Mouse (Mus musculus) embryonic fibroblast, embryonic 13.5 days (primary cell): ENCODE data around the gene Uba1y. TPM values are rescaled to one million over a fixed set of nuclear protein-coding genes. Genes with fewer than 3 reads are reported as not detected.
"Not testable (repeated sequence)": the region's sequence is repeated elsewhere in the genome, so short reads cannot be mapped to it uniquely, and the experiment has no call there.

Experiments
- H3K27ac ChIP-seq: 2 replicates; pipeline ENCODE4 v1.5.1; 2012; ENCODE audit warnings: low read length, control low read depth, inconsistent platforms; ENCODE audit not compliant: insufficient read depth
- H3K4me1 ChIP-seq: 2 replicates; pipeline ENCODE4 v1.6.1; 2011; ENCODE audit warnings: low read length; ENCODE audit not compliant: control insufficient read depth, insufficient read depth
- H3K4me3 ChIP-seq: 2 replicates; pipeline ENCODE4 v1.5.1; 2011; ENCODE audit warnings: mild to moderate bottlenecking, control low read depth, low read length; ENCODE audit not compliant: insufficient read depth
- CTCF ChIP-seq: IDR thresholded peaks from 2 replicates; pipeline ENCODE4 v1.5.1; 2011; ENCODE audit warnings: mild to moderate bottlenecking, control low read depth, low read length, moderate library complexity, borderline replicate concordance; ENCODE audit not compliant: insufficient read depth
- POLR2A ChIP-seq: IDR thresholded peaks from 2 replicates; pipeline ENCODE4 v1.6.1; 2011; ENCODE audit warnings: low read depth, mild to moderate bottlenecking, control low read depth, low read length, moderate library complexity
- polyA plus RNA-seq: library from polyadenylated mRNA; stranded (reverse); fragments of >200 nt; gene quantifications from 2 replicates; pipeline ENCODE4 v1.2.4, GENCODE M21; 2011; ENCODE audit warnings: low read depth; ENCODE audit not compliant: missing spikeins, insufficient read length

The Uba1y gene
- not detected in 2 replicates for polyA plus RNA-seq

DNA sequence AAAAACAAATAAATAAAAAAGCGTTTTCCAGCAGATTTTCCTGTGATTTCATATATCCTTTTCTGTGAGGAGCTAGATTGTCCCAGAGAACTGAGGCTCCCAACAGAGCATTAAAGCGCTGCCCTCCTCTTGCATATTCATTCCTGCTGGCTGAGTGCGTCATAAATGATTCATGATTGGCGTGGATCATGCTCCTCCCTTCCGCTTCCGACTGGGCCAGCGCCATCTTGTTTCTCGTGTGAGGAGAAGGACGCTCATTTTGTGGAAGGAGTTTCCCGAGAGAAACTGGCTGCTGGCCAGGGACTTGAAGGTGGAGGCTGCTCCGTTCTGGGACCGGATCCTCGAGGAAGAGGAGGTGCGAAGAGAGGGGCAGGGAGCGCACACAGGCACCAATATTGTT, at the start of gene Uba1y:
Gene Uba1y, plus strand, starts transcription at position 254 of the 400 bp plus-strand sequence.
- H3K4me1 ChIP-seq, result no peaks in the 10 kb centered on the region
- TF ChIP-seq POLR2A (no peak), CTCF (no peak)
- no peak within 1 kb of the TSS for H3K27ac ChIP-seq
- H3K4me3 ChIP-seq, result no peak within 1 kb of the TSS

DNA sequence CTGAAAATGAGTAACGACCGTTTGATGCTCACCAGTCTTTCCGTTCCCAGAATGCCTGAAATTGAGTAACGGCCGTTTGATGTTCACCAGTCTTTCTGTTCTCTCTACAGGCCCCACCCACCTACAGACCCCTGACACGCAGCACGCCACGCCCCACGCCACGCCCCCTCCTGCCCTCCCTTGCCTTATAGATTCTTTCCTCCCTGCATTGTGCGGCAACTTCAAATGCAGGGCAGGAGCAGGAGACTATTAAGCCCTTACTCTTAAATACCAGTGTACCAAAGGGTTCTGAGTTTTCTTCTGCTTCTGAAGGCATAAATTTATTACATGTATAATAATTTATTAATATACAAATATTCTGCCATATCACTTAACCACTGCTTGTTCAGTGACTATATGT, 21.1 kb upstream of the Uba1y start, which contains the start of gene Zfy1:
Gene Zfy1, minus strand, starts transcription at position 101 of the 400 bp plus-strand sequence.
- not testable (repeated sequence) for H3K27ac ChIP-seq, H3K4me1 ChIP-seq, H3K4me3 ChIP-seq

DNA sequence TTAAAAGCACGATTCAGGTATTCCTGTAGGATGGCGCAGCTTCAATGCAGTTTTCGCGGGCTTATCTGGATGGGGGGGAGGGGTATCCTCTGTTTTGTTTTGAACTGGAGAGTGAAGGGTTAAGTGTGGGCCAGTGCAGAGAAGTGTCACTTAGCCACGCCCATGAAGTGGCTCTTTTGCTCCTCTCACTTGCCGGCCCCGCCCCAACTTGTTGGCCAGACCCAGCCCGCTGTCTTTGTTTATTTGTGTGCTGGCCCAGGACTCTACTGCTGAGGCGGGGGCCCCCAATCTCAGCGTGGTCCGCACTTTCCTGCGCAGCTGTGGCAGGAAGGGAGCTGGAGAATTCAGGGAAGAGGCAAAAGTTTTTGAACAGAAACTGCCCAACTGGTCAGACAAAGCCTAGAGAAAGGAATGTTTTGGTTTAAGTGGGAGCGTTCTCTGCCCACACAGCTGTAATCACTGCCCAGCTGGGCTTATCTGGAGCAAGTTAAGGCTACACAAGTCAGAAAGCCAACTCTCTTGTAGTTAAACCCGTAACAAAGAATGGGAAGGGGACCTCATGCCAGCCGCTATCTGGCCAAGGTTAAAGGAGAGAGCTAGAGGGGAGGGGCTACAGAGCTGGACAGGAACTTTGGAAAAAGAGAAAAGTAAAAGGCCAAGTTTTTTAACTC, 9.3 kb upstream of the Uba1y start:
- H3K4me3 ChIP-seq, result no peak overlapping the region
- TF ChIP-seq POLR2A (no peak), CTCF (no peak)
- no peaks in the 10 kb centered on the region for H3K4me1 ChIP-seq
- no peak overlapping the region for H3K27ac ChIP-seq

DNA sequence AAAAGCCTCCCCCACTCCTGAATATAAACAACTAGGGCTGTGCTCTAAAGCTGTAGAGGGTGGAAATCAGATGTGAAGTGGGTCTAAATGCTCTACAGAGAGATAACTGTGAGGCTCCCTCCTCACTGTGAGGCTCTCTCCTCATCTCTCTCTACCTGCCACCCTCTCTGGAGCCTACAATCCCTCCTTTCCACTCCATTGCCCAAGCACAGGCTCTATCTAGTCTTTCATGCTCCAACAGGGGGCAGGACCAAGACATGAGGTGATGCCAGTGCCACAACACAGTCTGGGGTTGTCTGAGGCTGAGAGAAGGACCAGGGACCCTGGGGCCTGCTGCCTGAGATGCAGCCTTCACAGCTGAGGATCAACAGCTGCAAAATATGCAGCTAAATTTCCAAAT, 54.0 kb downstream of the Uba1y start:
- H3K27ac ChIP-seq, result no peak overlapping the region
- H3K4me3 ChIP-seq, result no peak overlapping the region
- no peak for TF ChIP-seq CTCF
- no peak for TF ChIP-seq POLR2A
- no peaks in the 10 kb centered on the region for H3K4me1 ChIP-seq

DNA sequence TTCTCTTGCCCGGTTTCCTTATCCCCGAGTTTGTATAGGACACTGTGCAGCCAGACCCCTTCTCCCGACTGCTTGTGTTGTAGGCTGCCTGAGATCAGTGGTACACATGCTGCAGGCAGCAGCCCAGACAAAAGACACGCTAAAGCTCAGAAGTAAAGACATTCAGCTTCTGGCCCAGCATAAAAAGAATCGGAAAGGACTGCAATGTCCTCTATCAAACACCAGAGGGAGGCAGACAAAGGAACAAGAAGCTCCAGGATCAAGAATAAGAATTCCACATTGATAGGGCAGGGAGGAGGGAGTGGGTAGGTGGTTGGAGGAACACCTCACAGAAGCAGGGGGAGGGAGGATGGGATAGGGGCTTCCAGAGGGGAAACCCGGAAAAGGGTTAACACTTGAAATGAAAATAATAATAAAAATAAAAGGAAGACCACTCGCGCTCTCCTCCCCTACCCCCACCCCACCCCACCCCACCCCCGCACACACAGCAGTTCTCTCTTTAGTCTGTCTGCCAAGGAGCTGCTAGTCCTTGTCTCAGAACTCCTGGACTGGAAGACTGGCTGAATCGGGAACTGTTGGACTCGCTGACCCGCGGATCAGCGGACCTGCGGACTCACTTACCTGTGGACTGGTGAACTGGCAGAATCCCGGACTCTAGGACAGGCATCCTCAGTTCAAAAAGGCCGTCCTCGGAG, 54.6 kb downstream of the Uba1y start:
- H3K4me3 ChIP-seq, result no peak overlapping the region
- TF ChIP-seq POLR2A, result no peak
- TF ChIP-seq CTCF, result no peak
- no peak overlapping the region for H3K27ac ChIP-seq
- no peaks in the 10 kb centered on the region for H3K4me1 ChIP-seq

Other genes starting within 250 kb of the Uba1y start
- gene Zfy1, start 21.2 kb upstream of the Uba1y start, polyA plus RNA-seq, result not detected in 2 replicates
- gene Kdm5d, start 79.1 kb downstream of the Uba1y start, polyA plus RNA-seq, result 27.2 and 30.0 TPM in 2 replicates
- 87.1 and 100 TPM in 2 replicates for gene Eif2s3y, start 191.9 kb downstream of the Uba1y start, polyA plus RNA-seq